Mouse (Mus musculus) small intestine, adult 2 months (tissue): ENCODE data around the gene Hipk3.

ENCODE experiments used
- CTCF ChIP-seq: fragments of 200-500 bp; IDR thresholded peaks from 2 replicates; pipeline ENCODE4 v1.5.1; 2012; ENCODE audit warnings: low read depth, mild to moderate bottlenecking, control low read depth, inconsistent platforms, low read length, moderate library complexity, mixed read lengths; ENCODE audit not compliant: insufficient replicate concordance, insufficient read length; ENCODE audit errors: extremely low read depth
- POLR2A ChIP-seq: fragments of 200-500 bp; IDR thresholded peaks from 2 replicates; pipeline ENCODE4 v1.6.1; 2012; ENCODE audit warnings: low read depth, mild to moderate bottlenecking, control low read depth, inconsistent platforms, low read length, moderate library complexity

DNA sequence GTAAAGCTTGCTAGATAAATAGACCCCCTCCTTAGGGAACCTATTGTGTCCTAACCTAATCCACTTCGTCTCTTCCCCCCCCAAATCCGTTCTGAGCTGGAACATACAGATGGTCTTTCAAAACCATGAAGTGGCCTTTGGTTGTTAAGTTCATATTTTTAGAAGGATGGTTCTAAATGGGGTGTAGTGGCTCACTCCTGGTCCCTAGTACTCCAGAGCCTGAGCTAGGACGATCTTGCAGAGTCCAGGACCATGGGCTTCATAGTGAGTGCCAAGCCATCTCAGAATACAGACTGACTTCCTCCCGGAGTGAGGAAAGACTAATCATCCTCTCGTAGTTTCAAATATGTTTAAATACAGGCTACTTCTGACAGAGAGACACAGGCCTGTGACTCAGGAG is 2.0 kb upstream of the Hipk3 start:
- TF ChIP-seq CTCF (no peak), POLR2A (no peak)
